Mouse (Mus musculus) limb, embryonic 14.5 days (tissue): ENCODE results near the gene Cacna2d3. TPM values are rescaled to one million over a fixed set of nuclear protein-coding genes. Genes with fewer than 3 reads are reported as not detected.

ENCODE experiments used
- ATAC-seq: fragments of 200-750 bp; cut with Nextera tagmentation; 2 replicates; pipeline ENCODE4 v1.8.0; 2017; ENCODE audit warnings: low read depth, moderate number of reproducible peaks, moderate TSS enrichment; ENCODE audit not compliant: low FRiP score
- DNase-seq: peaks from one replicate; pipeline ENCODE4 v3.0.0-alpha.2; 2015; ENCODE audit warnings: low spot score
- H3K27ac ChIP-seq: fragments of 300-500 bp; sonication (generic); replicated peaks from 2 replicates; pipeline ENCODE4 v1.5.1; 2014; ENCODE audit warnings: low read depth, mild to moderate bottlenecking, low read length, moderate library complexity, mixed read lengths
- H3K27me3 ChIP-seq: fragments of 300-500 bp; sonication (generic); 2 replicates; pipeline ENCODE4 v1.6.1; 2014; ENCODE audit warnings: low read length, mixed read lengths; ENCODE audit not compliant: control insufficient read depth, insufficient read depth
- H3K36me3 ChIP-seq: fragments of 300-500 bp; sonication (generic); 2 replicates; pipeline ENCODE4 v1.6.1; 2014; ENCODE audit warnings: mild to moderate bottlenecking, low read length, moderate library complexity, mixed read lengths; ENCODE audit not compliant: control insufficient read depth, insufficient read depth
- H3K4me1 ChIP-seq: fragments of 300-500 bp; sonication (generic); 2 replicates; pipeline ENCODE4 v1.6.1; 2014; ENCODE audit warnings: antibody characterized with exemption, low read length, mixed read lengths; ENCODE audit not compliant: control insufficient read depth, insufficient read depth
- H3K4me2 ChIP-seq: fragments of 300-500 bp; sonication (generic); replicated peaks from 2 replicates; pipeline ENCODE4 v1.6.1; 2014; ENCODE audit warnings: low read depth, mild to moderate bottlenecking, low read length, moderate library complexity; ENCODE audit not compliant: severe bottlenecking
- H3K4me3 ChIP-seq: fragments of 300-500 bp; sonication (generic); replicated peaks from 2 replicates; pipeline ENCODE4 v1.5.1; 2014; ENCODE audit warnings: low read length
- H3K9ac ChIP-seq: fragments of 300-500 bp; sonication (generic); 2 replicates; pipeline ENCODE4 v1.6.1; 2014; ENCODE audit warnings: mild to moderate bottlenecking, low read depth, low read length, moderate library complexity; ENCODE audit not compliant: severe bottlenecking
- H3K9me3 ChIP-seq: fragments of 300-500 bp; sonication (generic); 2 replicates; pipeline ENCODE4 v1.6.1; 2016; ENCODE audit warnings: low read length; ENCODE audit not compliant: control insufficient read depth
- POLR2A ChIP-seq: fragments of 200-500 bp; IDR thresholded peaks from 2 replicates; pipeline ENCODE4 v1.8.0; 2012; ENCODE audit warnings: inconsistent platforms, mild to moderate bottlenecking, moderate library complexity, borderline replicate concordance; ENCODE audit not compliant: insufficient read depth, insufficient read length; ENCODE audit errors: extremely low read depth
- WGBS: fragments of 180-500 bp; shearing (Covaris S2); extraction: QIAGEN DNeasy Blood & Tissue Kit; methylation state at CpG from one replicate; pipeline ENCODE4 v1.1.7; 2014; 5-methylcytosine and 5-hydroxymethylcytosine counted together
- polyA plus RNA-seq, 2 experiments: library from polyadenylated mRNA; depleted of rRNA in 1 of 2; stranded (reverse) in 1 of 2; unstranded in 1 of 2; fragments of >200 nt; fragmentation: Nextera tagmentation in 1 of 2; extraction: Ambion mirVana in 1 of 2; gene quantifications; 2 replicates each; pipeline versions ENCODE4 v1.2.1 to v1.2.3; 2012 to 2014

The Cacna2d3 gene
- polyA plus RNA-seq, 2 experiments: 4.9 to 6.3 TPM

GRCm38 (mm10) chr14:29405878-29406165, 315.8 kb downstream of the Cacna2d3 start:
- Histone ChIP-seq H3K27me3 (no peaks in the 10 kb centered on the region), H3K9ac (no peak overlapping the region), H3K4me1 (peaks cover 7% of the 10 kb centered on the region), H3K4me3 (no peak overlapping the region), H3K27ac (no peak overlapping the region), H3K36me3 (no peaks in the 10 kb centered on the region), H3K4me2 (no peak overlapping the region), H3K9me3 (no peaks in the 10 kb centered on the region)
- no peak for ATAC-seq
- DNase-seq: no peak
- TF ChIP-seq POLR2A: no peak
- WGBS: 23% methylated on average over 2 of the region's 2 CpGs

GRCm38 (mm10) chr14:29405125-29405877, 316.4 kb downstream of the Cacna2d3 start:
- Histone ChIP-seq H3K36me3 (no peaks in the 10 kb centered on the region), H3K9ac (no peak overlapping the region), H3K4me2 (no peak overlapping the region), H3K4me1 (peaks cover 7% of the 10 kb centered on the region), H3K27ac (no peak overlapping the region), H3K4me3 (no peak overlapping the region), H3K9me3 (no peaks in the 10 kb centered on the region), H3K27me3 (no peaks in the 10 kb centered on the region)
- 46% methylated on average over 8 of the region's 8 CpGs for WGBS
- TF ChIP-seq POLR2A: no peak
- peak; percentile 10 for DNase-seq
- no peak for ATAC-seq

DNA sequence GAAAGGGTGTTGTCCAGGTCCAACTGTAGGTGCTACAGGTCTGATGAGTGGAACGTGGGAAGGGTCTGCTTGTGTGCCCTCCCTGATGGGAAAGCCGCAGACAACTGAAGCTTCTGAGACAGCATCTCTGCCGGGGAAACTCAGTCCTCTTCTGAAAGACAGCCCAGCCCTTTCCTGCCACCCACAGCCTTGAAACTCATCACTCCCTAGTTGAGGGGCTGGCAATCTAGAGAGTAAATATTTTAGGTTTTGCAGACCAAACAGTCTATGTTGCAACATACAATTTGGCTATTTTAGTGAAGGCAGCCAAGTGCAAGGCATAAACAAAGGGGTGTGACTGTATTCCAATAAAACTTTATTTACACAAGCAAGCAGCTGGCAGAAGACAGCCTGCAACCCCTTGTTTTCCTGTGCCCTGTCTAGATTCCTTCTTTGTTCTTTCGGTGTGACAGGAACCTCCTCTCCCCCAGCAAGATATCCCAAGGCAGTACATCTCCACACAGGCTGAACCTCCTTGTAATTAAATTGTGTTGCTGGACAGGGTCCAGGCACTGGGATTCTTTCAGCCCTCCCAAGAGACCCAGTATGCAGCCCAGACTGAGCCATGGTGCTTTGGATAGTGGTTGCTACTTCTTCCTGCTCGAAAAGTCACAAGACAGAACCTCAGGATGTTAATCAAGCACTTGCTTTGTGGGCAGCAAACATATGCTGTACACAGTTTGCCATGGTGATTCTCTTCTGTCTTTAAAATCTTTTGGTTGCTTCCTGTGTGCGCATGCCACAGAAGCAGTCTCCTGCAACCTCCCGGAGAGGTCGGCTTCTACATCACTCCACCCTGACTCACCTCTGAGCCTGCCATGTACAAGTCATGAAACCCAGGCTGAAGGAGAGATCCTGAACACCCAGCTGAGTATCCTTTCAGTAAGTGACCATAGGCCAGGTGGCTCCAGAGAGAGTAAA, 317.5 kb downstream of the Cacna2d3 start:
- Histone ChIP-seq H3K9ac (no peak overlapping the region), H3K9me3 (no peaks in the 10 kb centered on the region), H3K4me3 (no peak overlapping the region), H3K4me2 (no peak overlapping the region), H3K27ac (no peak overlapping the region), H3K36me3 (no peaks in the 10 kb centered on the region), H3K4me1 (peaks cover 7% of the 10 kb centered on the region), H3K27me3 (no peaks in the 10 kb centered on the region)
- 60% methylated on average over 8 of the region's 8 CpGs for WGBS
- DNase-seq: no peak
- no peak for TF ChIP-seq POLR2A
- no peak for ATAC-seq

DNA sequence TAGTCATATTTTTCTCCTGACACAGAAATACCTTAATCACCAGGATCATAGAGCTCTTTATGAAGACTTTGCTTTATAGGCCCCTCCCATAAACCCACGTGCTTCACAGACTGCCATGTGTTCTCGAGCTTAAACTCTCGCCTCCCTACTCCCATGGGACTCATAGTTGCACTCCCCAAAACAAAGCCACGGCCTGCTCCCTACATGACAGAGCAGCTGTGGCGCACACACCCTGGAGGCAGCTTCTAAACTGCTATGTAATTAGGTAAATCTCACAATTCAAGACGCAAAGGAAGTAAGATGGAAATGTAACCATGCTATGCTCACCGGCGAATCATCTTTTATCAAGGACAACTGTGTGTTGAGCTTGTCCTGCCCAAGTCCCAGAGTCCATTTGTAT, 319.2 kb downstream of the Cacna2d3 start:
- Histone ChIP-seq H3K4me2 (no peak overlapping the region), H3K27me3 (no peaks in the 10 kb centered on the region), H3K9me3 (no peaks in the 10 kb centered on the region), H3K4me3 (no peak overlapping the region), H3K36me3 (no peaks in the 10 kb centered on the region), H3K4me1 (peaks cover 7% of the 10 kb centered on the region), H3K27ac (no peak overlapping the region), H3K9ac (no peak overlapping the region)
- no peak for DNase-seq
- 34% methylated on average over 8 of the region's 8 CpGs for WGBS
- TF ChIP-seq POLR2A: no peak
- ATAC-seq: no peak

GRCm38 (mm10) chr14:29393786-29394185, 327.9 kb downstream of the Cacna2d3 start:
- no peaks in the 10 kb centered on the region for H3K4me1 ChIP-seq
- no peak overlapping the region for H3K9ac ChIP-seq
- WGBS: 75% methylated on average over 8 of the region's 8 CpGs
- ATAC-seq (no peak), DNase-seq (peak; percentile 14)
- no peak overlapping the region for H3K4me3 ChIP-seq
- no peaks in the 10 kb centered on the region for H3K36me3 ChIP-seq
- TF ChIP-seq POLR2A: no peak
- H3K4me2 ChIP-seq: no peak overlapping the region
- H3K27ac ChIP-seq: no peak overlapping the region
- H3K9me3 ChIP-seq: no peaks in the 10 kb centered on the region
- H3K27me3 ChIP-seq: no peaks in the 10 kb centered on the region
